Mouse (Mus musculus) effector memory CD4-positive, alpha-beta T cell, adult 7 months (primary cell): Measurements from ENCODE around the gene Tmprss11e. TPM values are rescaled to one million over a fixed set of nuclear protein-coding genes. Genes with fewer than 3 reads are reported as not detected.

ENCODE experiments used
- polyA plus RNA-seq: library from polyadenylated mRNA; unstranded; fragments of 100-300 nt; shearing (Covaris generic); gene quantifications from one replicate; pipeline ENCODE4 v1.2.1, GENCODE M21; 2017

The Tmprss11e gene
- polyA plus RNA-seq, result 0.22 TPM

DNA sequence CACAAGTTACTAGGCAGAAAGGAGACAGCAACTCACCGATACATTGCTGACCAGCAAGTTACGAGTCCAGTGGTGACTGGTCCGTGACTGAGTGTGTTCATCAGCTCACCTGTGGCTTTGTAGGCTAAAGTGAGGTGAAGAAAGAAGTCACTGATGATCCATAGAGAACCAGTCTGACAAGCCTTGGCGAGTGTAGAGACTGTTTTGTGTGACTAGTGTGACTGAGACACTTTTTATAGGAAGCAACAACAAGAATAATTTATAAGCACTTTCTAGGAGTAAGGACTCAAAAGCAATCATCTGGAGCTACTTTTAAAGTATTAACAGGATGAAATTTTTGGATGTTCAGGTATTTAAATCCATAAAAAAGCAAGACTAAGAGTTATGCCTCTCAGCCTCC lies at the start of gene Tmprss11e:
Tmprss11e (minus strand) TSS at position 101 of the 400 bp plus-strand sequence.

GRCm38 (mm10) chr5:86676262-86676661 lies 69.4 kb downstream of the Tmprss11e start, which contains the start of gene Tmprss11b:
Gene Tmprss11b, minus strand, starts transcription at chr5:86676362.

Other genes starting within 250 kb of the Tmprss11e start
- not detected for gene Tmprss11g, start 227.2 kb downstream of the Tmprss11e start, polyA plus RNA-seq
- 0.45 TPM for gene Tmprss11f, start 113.4 kb downstream of the Tmprss11e start, polyA plus RNA-seq
- gene Tmprss11b, start 69.5 kb downstream of the Tmprss11e start, polyA plus RNA-seq, result not detected
- gene Ythdc1, start 58.4 kb upstream of the Tmprss11e start, polyA plus RNA-seq, result 155 TPM
- not detected for gene Ugt2b34, start 161.1 kb upstream of the Tmprss11e start, polyA plus RNA-seq
- not detected for gene Ugt2b1, start 180.7 kb upstream of the Tmprss11e start, polyA plus RNA-seq